Mouse (Mus musculus) mesoderm, embryonic 11.5 days (tissue): ENCODE data around the gene Tma7.

Experiments used
- DNase-seq: peaks from one replicate; pipeline ENCODE4 v3.0.0-alpha.2; 2012; ENCODE audit warnings: low read depth, low spot score

The Tma7 gene

GRCm38 (mm10) chr9:109082124-109082800 is at the start of gene Tma7, which contains the start of gene Ccdc51:
Gene Tma7, minus strand, starts transcription at chr9:109082587.
Gene Ccdc51, plus strand, starts transcription at chr9:109082493.
- peak; percentile 92 for DNase-seq

- no peak for DNase-seq
Measured at GRCm38 (mm10) chr9:109130076-109130475, 47.7 kb upstream of the Tma7 start.

- peak; percentile 34 for DNase-seq
Measured at GRCm38 (mm10) chr9:109128211-109128610, 45.8 kb upstream of the Tma7 start.

GRCm38 (mm10) chr9:109127076-109127475 is 44.7 kb upstream of the Tma7 start:
- no peak for DNase-seq

- DNase-seq = no peak
Measured at GRCm38 (mm10) chr9:109125481-109125880, 43.1 kb upstream of the Tma7 start.

- no peak for DNase-seq
Measured at GRCm38 (mm10) chr9:109125043-109125442, 42.7 kb upstream of the Tma7 start.

- DNase-seq = no peak
Measured at GRCm38 (mm10) chr9:109124164-109124563, 41.8 kb upstream of the Tma7 start.

GRCm38 (mm10) chr9:109123266-109123665 is 40.9 kb upstream of the Tma7 start:
- no peak for DNase-seq

- DNase-seq = peak; percentile 54
Measured at GRCm38 (mm10) chr9:109122553-109123085, 40.2 kb upstream of the Tma7 start.

GRCm38 (mm10) chr9:109120956-109121355 is 38.6 kb upstream of the Tma7 start:
- no peak for DNase-seq

- DNase-seq = no peak
Measured at GRCm38 (mm10) chr9:109119571-109119970, 37.2 kb upstream of the Tma7 start.

GRCm38 (mm10) chr9:109118106-109118505 is 35.7 kb upstream of the Tma7 start:
- no peak for DNase-seq

GRCm38 (mm10) chr9:109116205-109116604 is 33.8 kb upstream of the Tma7 start:
- DNase-seq = no peak

- no peak for DNase-seq
Measured at GRCm38 (mm10) chr9:109114871-109115270, 32.5 kb upstream of the Tma7 start.

GRCm38 (mm10) chr9:109114276-109114675 is 31.9 kb upstream of the Tma7 start:
- no peak for DNase-seq

GRCm38 (mm10) chr9:109113331-109113730 is 30.9 kb upstream of the Tma7 start:
- no peak for DNase-seq

- DNase-seq = no peak
Measured at GRCm38 (mm10) chr9:109111591-109111990, 29.2 kb upstream of the Tma7 start.

- DNase-seq = no peak
Measured at GRCm38 (mm10) chr9:109111101-109111500, 28.7 kb upstream of the Tma7 start.

- DNase-seq = no peak
Measured at GRCm38 (mm10) chr9:109110240-109110639, 27.9 kb upstream of the Tma7 start.

- no peak for DNase-seq
Measured at GRCm38 (mm10) chr9:109107341-109107740, 25.0 kb upstream of the Tma7 start.

GRCm38 (mm10) chr9:109105648-109106047 is 23.3 kb upstream of the Tma7 start:
- DNase-seq = no peak

- no peak for DNase-seq
Measured at GRCm38 (mm10) chr9:109105011-109105410, 22.6 kb upstream of the Tma7 start.

- DNase-seq = no peak
Measured at GRCm38 (mm10) chr9:109104083-109104482, 21.7 kb upstream of the Tma7 start.
